Mouse (Mus musculus) ovary, adult 10 weeks (tissue): ENCODE measurements around the gene Atp2a2. TPM values are rescaled to one million over a fixed set of nuclear protein-coding genes. Genes with fewer than 3 reads are reported as not detected.

ENCODE experiments used
- polyA plus RNA-seq: library from polyadenylated mRNA; stranded (reverse); fragments of 350-450 nt; fragmentation: Illumina TruSeq; extraction: RNeasy Lipid Tissue Mini Kit (QIAGEN cat#74804); gene quantifications from one replicate; pipeline ENCODE4 v1.2.3, GENCODE M21; 2014

The Atp2a2 gene
- 300 TPM for polyA plus RNA-seq

GRCm38 (mm10) chr5:122502077-122502941, at the start of gene Atp2a2:
Gene Atp2a2 (minus strand): TSS chr5:122502225.

GRCm38 (mm10) chr5:122421271-122422068, 80.6 kb downstream of the Atp2a2 start, which contains the start of gene Anapc7:
Gene Anapc7 (plus strand): TSS chr5:122421693.

Other genes with a start within 250 kb of the Atp2a2 start
- 2.5 TPM for gene Tctn1, start 237.8 kb downstream of the Atp2a2 start, polyA plus RNA-seq
- 35.9 TPM for gene Pptc7, start 217.9 kb downstream of the Atp2a2 start, polyA plus RNA-seq
- gene Rad9b, start 148.0 kb downstream of the Atp2a2 start, polyA plus RNA-seq: 2.8 TPM
- 140 TPM for gene Vps29, start 147.9 kb downstream of the Atp2a2 start, polyA plus RNA-seq
- gene Gpn3, start 130.3 kb downstream of the Atp2a2 start, polyA plus RNA-seq: 20.9 TPM
- gene Fam216a, start 129.9 kb downstream of the Atp2a2 start, polyA plus RNA-seq: 20.3 TPM
- gene Arpc3, start 110.3 kb downstream of the Atp2a2 start, polyA plus RNA-seq: 140 TPM
- gene Anapc7, start 80.5 kb downstream of the Atp2a2 start, polyA plus RNA-seq: 14.4 TPM
- gene Ift81, start 112.3 kb upstream of the Atp2a2 start, polyA plus RNA-seq: 72.1 TPM
- 6.9 TPM for gene P2rx7, start 141.7 kb upstream of the Atp2a2 start, polyA plus RNA-seq
- gene P2rx4, start 205.3 kb upstream of the Atp2a2 start, polyA plus RNA-seq: 9.6 TPM